Mouse (Mus musculus) embryonic fibroblast, embryonic 13.5 days (primary cell): ENCODE data around the gene Plcl1.

Source experiments
- CTCF ChIP-seq: IDR thresholded peaks from 2 replicates; pipeline ENCODE4 v1.5.1; 2011; ENCODE audit warnings: mild to moderate bottlenecking, control low read depth, low read length, moderate library complexity, borderline replicate concordance; ENCODE audit not compliant: insufficient read depth
- POLR2A ChIP-seq: IDR thresholded peaks from 2 replicates; pipeline ENCODE4 v1.6.1; 2011; ENCODE audit warnings: low read depth, mild to moderate bottlenecking, control low read depth, low read length, moderate library complexity

GRCm38 (mm10) chr1:55600496-55600895 is 194.8 kb downstream of the Plcl1 start:
- TF ChIP-seq POLR2A (no peak), CTCF (no peak)
